In the genomic region with DNA sequence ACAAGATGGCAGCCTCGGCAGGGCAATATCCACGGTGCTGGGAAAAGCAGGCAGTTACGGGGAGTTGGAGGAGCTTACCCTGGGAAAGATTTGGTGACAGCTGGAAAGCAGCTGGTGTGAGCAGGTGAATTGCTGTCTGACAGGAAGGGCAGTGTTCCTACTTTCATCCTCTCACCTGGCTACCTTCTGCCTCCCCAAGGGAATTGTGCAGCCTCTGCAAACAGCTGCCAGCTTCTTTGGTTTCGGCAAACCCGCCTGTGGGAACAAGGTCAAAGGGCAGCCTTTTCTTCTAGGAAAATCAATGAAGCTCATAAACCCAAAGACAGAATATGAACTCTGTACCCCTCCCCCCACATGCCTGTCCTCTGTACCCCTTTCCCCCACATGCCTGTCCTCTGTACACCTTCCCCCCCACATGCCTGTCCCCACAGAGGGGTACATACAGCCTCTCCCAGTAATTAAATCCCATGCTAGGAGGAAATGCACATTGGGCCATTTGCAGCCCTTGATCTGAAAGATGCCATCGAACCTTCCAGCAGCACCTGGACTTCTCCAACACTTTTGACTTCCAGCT, we compare ENCODE assay signal across 24 mouse cellular contexts.
DNase-seq lines count a peak whose midpoint lies in the region; ATAC-seq and TF ChIP-seq lines count a peak whose summit lies in the region.
"Had no signal": no experiment of that assay in that cellular context is flagged by ENCODE, and none has a peak within 500 bp of the region (broad histone marks: within the 10 kb centered on the region; RNA-seq: fewer than 3 reads in every experiment).

No protein-coding gene starts in this region.

- H3K27me3 ChIP-seq in hindbrain, embryonic 10.5 days (ENCODE audit: insufficient read depth, poor library complexity, severe bottlenecking) = no peaks in the 10 kb centered on the region
- H3K27me3 ChIP-seq in hindbrain, embryonic 12.5 days = no peaks in the 10 kb centered on the region
- H3K27me3 ChIP-seq in liver, adult 2 months (ENCODE audit: control insufficient read depth, insufficient read depth, low read length) = peaks cover 7% of the 10 kb centered on the region; the same call in 1 of the 2 replicates
- no peaks in the 10 kb centered on the region for H3K27me3 ChIP-seq in intestine, embryonic 14.5 days (replicated peaks; ENCODE audit: control insufficient read depth, insufficient read depth, low read length)
- H3K27me3 ChIP-seq: embryonic facial prominence, embryonic 15.5 days; heart, embryonic 13.5 days; hindbrain, embryonic 15.5 days had no signal

- H3K27ac ChIP-seq in hindbrain, embryonic 10.5 days = no peak overlapping the region
- no peak overlapping the region for H3K27ac ChIP-seq in hindbrain, embryonic 12.5 days
- H3K27ac ChIP-seq in liver, adult 2 months (replicated peaks; ENCODE audit: insufficient read depth, low read depth, low read length) = no peak overlapping the region
- H3K27ac ChIP-seq in intestine, embryonic 14.5 days (ENCODE audit: low read depth) = no peak overlapping the region
- H3K27ac ChIP-seq: embryonic facial prominence, embryonic 15.5 days; heart, adult 2 months; heart, embryonic 13.5 days; hindbrain, embryonic 15.5 days had no signal

- peak; percentile 23 for DNase-seq in hindbrain, embryonic 10.5 days (ENCODE audit: low spot score)
- peak; percentile 33 for DNase-seq in liver, adult 2 months (ENCODE audit: extremely low read depth, low read depth, low spot score)
- no peak for DNase-seq in liver
- no peak for DNase-seq in intestine, embryonic 14.5 days (ENCODE audit: low spot score)
- DNase-seq in mesoderm, embryonic 11.5 days (ENCODE audit: low read depth, low spot score) = peak; percentile 23
- DNase-seq: adrenal gland, postnatal 25 days; cerebellum, adult 9-10 months; forebrain, postnatal 0 days; gastrocnemius, postnatal 36 days; heart, adult 2 months; heart, postnatal 14 days; layer of hippocampus, adult 9-11 months; liver, postnatal 0 days; midbrain, embryonic 14.5 days; right cerebral cortex, postnatal 25 days; spleen, adult 18-20 months had no signal

- 51% methylated on average over 6 of the region's 6 CpGs for WGBS in hindbrain, embryonic 10.5 days
- 40% methylated on average over 6 of the region's 6 CpGs for WGBS in hindbrain, embryonic 12.5 days
- WGBS in liver, adult 2 months = 43% methylated on average over 6 of the region's 6 CpGs
- 58% methylated on average over 6 of the region's 6 CpGs for WGBS in intestine, embryonic 14.5 days

- H3K9ac ChIP-seq in hindbrain, embryonic 12.5 days = no peak overlapping the region
- no peak overlapping the region for H3K9ac ChIP-seq in liver, adult 2 months (ENCODE audit: low read depth, low read length)
- no peak overlapping the region for H3K9ac ChIP-seq in intestine, embryonic 14.5 days (ENCODE audit: low read length)
- H3K9ac ChIP-seq: embryonic facial prominence, embryonic 15.5 days; forebrain, postnatal 0 days; heart, embryonic 13.5 days; hindbrain, embryonic 15.5 days; liver, postnatal 0 days had no signal

- TF ChIP-seq POLR2A in liver, adult 2 months (IDR thresholded peaks at IDR 0.05; ENCODE audit: extremely low read depth, insufficient read depth, low read length) = no peak

- peaks cover 16% of the 10 kb centered on the region for H3K4me1 ChIP-seq in hindbrain, embryonic 10.5 days (replicated peaks)
- no peaks in the 10 kb centered on the region for H3K4me1 ChIP-seq in hindbrain, embryonic 12.5 days
- H3K4me1 ChIP-seq in liver, adult 2 months (ENCODE audit: control insufficient read depth, insufficient read depth, low read length) = no peaks in the 10 kb centered on the region; the same call in 1 of the 2 replicates
- no peaks in the 10 kb centered on the region for H3K4me1 ChIP-seq in intestine, embryonic 14.5 days (replicated peaks; ENCODE audit: control insufficient read depth, insufficient read depth, low read length)
- H3K4me1 ChIP-seq: embryonic facial prominence, embryonic 15.5 days; heart, embryonic 13.5 days; hindbrain, embryonic 15.5 days had no signal

- H3K4me2 ChIP-seq in hindbrain, embryonic 12.5 days (replicated peaks) = no peak overlapping the region
- no peak overlapping the region for H3K4me2 ChIP-seq in intestine, embryonic 14.5 days (ENCODE audit: low read length)
- H3K4me2 ChIP-seq: embryonic facial prominence, embryonic 15.5 days; heart, embryonic 13.5 days; hindbrain, embryonic 15.5 days; liver, embryonic 11.5 days had no signal

- no peaks in the 10 kb centered on the region for H3K36me3 ChIP-seq in hindbrain, embryonic 10.5 days
- no peaks in the 10 kb centered on the region for H3K36me3 ChIP-seq in hindbrain, embryonic 12.5 days
- no peaks in the 10 kb centered on the region for H3K36me3 ChIP-seq in liver, adult 2 months (ENCODE audit: control insufficient read depth, insufficient read depth, low read length)
- H3K36me3 ChIP-seq in intestine, embryonic 14.5 days (ENCODE audit: control insufficient read depth, insufficient read depth, low read length) = no peaks in the 10 kb centered on the region
- H3K36me3 ChIP-seq: embryonic facial prominence, embryonic 15.5 days; heart, embryonic 13.5 days; hindbrain, embryonic 15.5 days had no signal

- H3K9me3 ChIP-seq in hindbrain, embryonic 10.5 days = no peaks in the 10 kb centered on the region
- H3K9me3 ChIP-seq in hindbrain, embryonic 12.5 days (replicated peaks) = no peaks in the 10 kb centered on the region
- no peaks in the 10 kb centered on the region for H3K9me3 ChIP-seq in intestine, embryonic 14.5 days (ENCODE audit: control insufficient read depth, low read length)
- H3K9me3 ChIP-seq: embryonic facial prominence, embryonic 15.5 days; heart, embryonic 13.5 days; hindbrain, embryonic 15.5 days had no signal

- no peak for ATAC-seq in hindbrain, embryonic 12.5 days (ENCODE audit: low FRiP score)
- 0 out of 2 replicates have a peak, but pooled peaks have one; percentile 53 for ATAC-seq in intestine, embryonic 14.5 days (replicated peaks; ENCODE audit: low FRiP score, low TSS enrichment, low read depth)
- ATAC-seq in megakaryocyte progenitor cell, adult 5-6 weeks (replicated peaks; ENCODE audit: poor library complexity) = no peak
- ATAC-seq: CD4-positive, CD25-positive, alpha-beta regulatory T cell, adult 4 months; forebrain, postnatal 0 days; liver, postnatal 0 days; lung, postnatal 0 days had no signal

- H3K4me3 ChIP-seq in hindbrain, embryonic 10.5 days = no peak overlapping the region
- H3K4me3 ChIP-seq in hindbrain, embryonic 12.5 days = no peak overlapping the region
- no peak overlapping the region for H3K4me3 ChIP-seq in liver, adult 2 months (ENCODE audit: insufficient read depth, low read depth, low read length)
- no peak overlapping the region for H3K4me3 ChIP-seq in intestine, embryonic 14.5 days (ENCODE audit: low read depth, low read length)
- H3K4me3 ChIP-seq: embryonic facial prominence, embryonic 15.5 days; heart, adult 2 months; heart, embryonic 13.5 days; hindbrain, embryonic 15.5 days had no signal

- no peak for TF ChIP-seq CTCF in liver, adult 2 months (IDR thresholded peaks at IDR 0.05; ENCODE audit: low read depth, low read length)

- H3K79me2 ChIP-seq in liver, adult 2 months (ENCODE audit: control insufficient read depth, insufficient read depth, low read length) = no peaks in the 10 kb centered on the region

Comparison
In these comparisons a context has a peak if more than half of its experiments do, and no peak if none do; other contexts are left out.
1. DNase-seq: peak in hindbrain, embryonic 10.5 days (single experiment), liver, adult 2 months (single experiment) and mesoderm, embryonic 11.5 days (single experiment); none in liver (single experiment) and intestine, embryonic 14.5 days (single experiment).